Mouse (Mus musculus) limb, embryonic 10.5 days (tissue): Measurements from ENCODE around the gene Cspg5. TPM values are rescaled to one million over a fixed set of nuclear protein-coding genes. Genes with fewer than 3 reads are reported as not detected.

Source experiments
- DNase-seq: peaks from one replicate; pipeline ENCODE4 v3.0.0-alpha.2; 2017; ENCODE audit warnings: low spot score
- H3K27ac ChIP-seq: fragments of 300-500 bp; sonication (generic); 2 replicates; pipeline ENCODE4 v1.5.1; 2016; ENCODE audit warnings: mild to moderate bottlenecking
- H3K27me3 ChIP-seq: fragments of 300-500 bp; sonication (generic); 2 replicates; pipeline ENCODE4 v1.6.1; 2016; ENCODE audit warnings: low read depth, mild to moderate bottlenecking; ENCODE audit not compliant: poor library complexity, severe bottlenecking
- H3K36me3 ChIP-seq: fragments of 300-500 bp; sonication (generic); 2 replicates; pipeline ENCODE4 v1.6.1; 2016; ENCODE audit warnings: mild to moderate bottlenecking, moderate library complexity
- H3K4me1 ChIP-seq: fragments of 300-500 bp; sonication (generic); 2 replicates; pipeline ENCODE4 v1.6.1; 2016
- H3K4me3 ChIP-seq: fragments of 300-500 bp; sonication (generic); 2 replicates; pipeline ENCODE4 v1.5.1; 2016; ENCODE audit warnings: mild to moderate bottlenecking, moderate library complexity
- H3K9me3 ChIP-seq: fragments of 300-500 bp; sonication (generic); replicated peaks from 2 replicates; pipeline ENCODE4 v1.6.1; 2016; ENCODE audit warnings: mild to moderate bottlenecking
- WGBS: fragments of 180-500 bp; shearing (Covaris S2); methylation state at CpG from one replicate; pipeline ENCODE4 v1.1.7; 2016; 5-methylcytosine and 5-hydroxymethylcytosine counted together
- polyA plus RNA-seq: library from polyadenylated mRNA; unstranded; fragments of >200 nt; fragmentation: Nextera tagmentation; extraction: Ambion mirVana; gene quantifications from 2 replicates; pipeline ENCODE4 v1.2.1, GENCODE M21; 2016

Gene Cspg5
- polyA plus RNA-seq, 1 experiment from 2014 or later = 0.11 TPM

- no peaks in the 10 kb centered on the region for H3K9me3 ChIP-seq
- DNase-seq = no peak
- WGBS = 83% methylated on average over 8 of the region's 8 CpGs
- no peaks in the 10 kb centered on the region for H3K27me3 ChIP-seq
- no peaks in the 10 kb centered on the region for H3K36me3 ChIP-seq
- no peak overlapping the region for H3K4me3 ChIP-seq
- no peak overlapping the region for H3K27ac ChIP-seq
- H3K4me1 ChIP-seq = no peaks in the 10 kb centered on the region
These were observed 19.6 kb downstream of the Cspg5 start for GRCm38 (mm10) chr9:110263181-110263580.

- H3K9me3 ChIP-seq = no peaks in the 10 kb centered on the region
- no peaks in the 10 kb centered on the region for H3K27me3 ChIP-seq
- H3K4me3 ChIP-seq = no peak overlapping the region
- WGBS = 82% methylated on average over 9 of the region's 9 CpGs
- H3K4me1 ChIP-seq = no peaks in the 10 kb centered on the region
- no peak overlapping the region for H3K27ac ChIP-seq
- H3K36me3 ChIP-seq = no peaks in the 10 kb centered on the region
- DNase-seq = no peak
These were observed 21.4 kb downstream of the Cspg5 start for GRCm38 (mm10) chr9:110264991-110265390.

GRCm38 (mm10) chr9:110268416-110268815, 24.8 kb downstream of the Cspg5 start:
- H3K27ac ChIP-seq = no peak overlapping the region
- H3K27me3 ChIP-seq = no peaks in the 10 kb centered on the region
- no peaks in the 10 kb centered on the region for H3K9me3 ChIP-seq
- WGBS = 95% methylated on average over 10 of the region's 10 CpGs
- H3K4me3 ChIP-seq = no peak overlapping the region
- DNase-seq = no peak
- no peaks in the 10 kb centered on the region for H3K36me3 ChIP-seq
- H3K4me1 ChIP-seq = no peaks in the 10 kb centered on the region

- Histone ChIP-seq H3K9me3 (no peaks in the 10 kb centered on the region), H3K4me1 (no peaks in the 10 kb centered on the region; the same call in 1 of the 2 replicates), H3K4me3 (no peak overlapping the region), H3K36me3 (no peaks in the 10 kb centered on the region), H3K27ac (no peak overlapping the region), H3K27me3 (no peaks in the 10 kb centered on the region)
- no peak for DNase-seq
- 93% methylated on average over 3 of the region's 3 CpGs for WGBS
These were observed 28.7 kb downstream of the Cspg5 start for GRCm38 (mm10) chr9:110272330-110272729.

GRCm38 (mm10) chr9:110273507-110273906, 29.9 kb downstream of the Cspg5 start:
- 81% methylated on average over 4 of the region's 4 CpGs for WGBS
- H3K9me3 ChIP-seq = no peaks in the 10 kb centered on the region
- no peak overlapping the region for H3K27ac ChIP-seq
- H3K4me1 ChIP-seq = no peaks in the 10 kb centered on the region; the same call in 1 of the 2 replicates
- H3K36me3 ChIP-seq = no peaks in the 10 kb centered on the region
- no peaks in the 10 kb centered on the region for H3K27me3 ChIP-seq
- H3K4me3 ChIP-seq = no peak overlapping the region
- DNase-seq = no peak

GRCm38 (mm10) chr9:110275882-110276281, 32.3 kb downstream of the Cspg5 start:
- no peak overlapping the region for H3K4me3 ChIP-seq
- no peaks in the 10 kb centered on the region for H3K27me3 ChIP-seq
- H3K9me3 ChIP-seq = no peaks in the 10 kb centered on the region
- H3K4me1 ChIP-seq = no peaks in the 10 kb centered on the region; the same call in 1 of the 2 replicates
- 65% methylated on average over 5 of the region's 5 CpGs for WGBS
- H3K36me3 ChIP-seq = no peaks in the 10 kb centered on the region
- no peak overlapping the region for H3K27ac ChIP-seq
- no peak for DNase-seq

- H3K9me3 ChIP-seq = no peaks in the 10 kb centered on the region
- H3K27me3 ChIP-seq = no peaks in the 10 kb centered on the region
- 63% methylated on average over 8 of the region's 8 CpGs for WGBS
- DNase-seq = no peak
- H3K4me3 ChIP-seq = no peak overlapping the region
- no peaks in the 10 kb centered on the region; the same call in 1 of the 2 replicates for H3K4me1 ChIP-seq
- no peak overlapping the region for H3K27ac ChIP-seq
- no peaks in the 10 kb centered on the region for H3K36me3 ChIP-seq
These were observed 33.9 kb downstream of the Cspg5 start for GRCm38 (mm10) chr9:110277431-110277881.

- no peak overlapping the region for H3K4me3 ChIP-seq
- no peaks in the 10 kb centered on the region for H3K36me3 ChIP-seq
- no peaks in the 10 kb centered on the region for H3K4me1 ChIP-seq
- no peaks in the 10 kb centered on the region for H3K27me3 ChIP-seq
- no peak overlapping the region for H3K27ac ChIP-seq
- H3K9me3 ChIP-seq = no peaks in the 10 kb centered on the region
- WGBS = 96% methylated on average over 10 of the region's 10 CpGs
- no peak for DNase-seq
These were observed 40.6 kb downstream of the Cspg5 start for GRCm38 (mm10) chr9:110284075-110284697.

- H3K4me3 ChIP-seq = no peak overlapping the region
- WGBS = 78% methylated on average over 7 of the region's 7 CpGs
- no peaks in the 10 kb centered on the region for H3K27me3 ChIP-seq
- H3K9me3 ChIP-seq = no peaks in the 10 kb centered on the region
- no peaks in the 10 kb centered on the region for H3K36me3 ChIP-seq
- DNase-seq = no peak
- H3K4me1 ChIP-seq = no peaks in the 10 kb centered on the region
- no peak overlapping the region for H3K27ac ChIP-seq
These were observed 43.8 kb downstream of the Cspg5 start for GRCm38 (mm10) chr9:110287321-110287924.

- Histone ChIP-seq H3K27ac (no peak overlapping the region), H3K36me3 (no peaks in the 10 kb centered on the region)
These were observed 49.7 kb downstream of the Cspg5 start for GRCm38 (mm10) chr9:110293254-110293718.

GRCm38 (mm10) chr9:110293873-110294415, 50.4 kb downstream of the Cspg5 start:
- 88% methylated on average over 13 of the region's 13 CpGs for WGBS
- DNase-seq = no peak
- H3K36me3 ChIP-seq = no peaks in the 10 kb centered on the region
- H3K4me3 ChIP-seq = no peak overlapping the region
- H3K27ac ChIP-seq = no peak overlapping the region
- no peaks in the 10 kb centered on the region for H3K4me1 ChIP-seq
- no peaks in the 10 kb centered on the region for H3K27me3 ChIP-seq
- no peaks in the 10 kb centered on the region for H3K9me3 ChIP-seq

More at GRCm38 (mm10) chr9:110293254-110293718, 49.7 kb downstream of the Cspg5 start:
- H3K4me1 ChIP-seq = no peaks in the 10 kb centered on the region
- WGBS = 73% methylated on average over 12 of the region's 12 CpGs
- H3K27me3 ChIP-seq = no peaks in the 10 kb centered on the region
- DNase-seq = no peak
- H3K9me3 ChIP-seq = no peaks in the 10 kb centered on the region
- no peak overlapping the region for H3K4me3 ChIP-seq

GRCm38 (mm10) chr9:110294786-110295185, 51.2 kb downstream of the Cspg5 start:
- 41% methylated on average over 3 of the region's 3 CpGs for WGBS
- Histone ChIP-seq H3K36me3 (no peaks in the 10 kb centered on the region), H3K27me3 (no peaks in the 10 kb centered on the region), H3K27ac (no peak overlapping the region), H3K4me3 (no peak overlapping the region), H3K9me3 (no peaks in the 10 kb centered on the region), H3K4me1 (no peaks in the 10 kb centered on the region)
- no peak for DNase-seq

GRCm38 (mm10) chr9:110296867-110297627, 53.5 kb downstream of the Cspg5 start:
- H3K36me3 ChIP-seq = no peaks in the 10 kb centered on the region
- no peak overlapping the region for H3K4me3 ChIP-seq
- H3K4me1 ChIP-seq = no peaks in the 10 kb centered on the region
- no peak overlapping the region for H3K27ac ChIP-seq
- no peaks in the 10 kb centered on the region for H3K27me3 ChIP-seq
- H3K9me3 ChIP-seq = 0 out of 2 replicates have a peak, but pooled peaks cover 1% of the 10 kb centered on the region
- whole genome bisulfite sequencing = 12% methylated on average over 5 of the region's 5 CpGs
- peak; percentile 90 for DNase-seq
